Mouse (Mus musculus) urinary bladder, postnatal 0 days (tissue): Measurements from ENCODE around the gene Samm50. TPM values are rescaled to one million over a fixed set of nuclear protein-coding genes. Genes with fewer than 3 reads are reported as not detected.

Source experiments
- microRNA-seq: library from miRNA; unstranded; fragments of <30 nt; microRNA quantifications from one replicate; pipeline ENCODE4, GENCODE M21; 2016
- polyA plus RNA-seq: library from polyadenylated mRNA; unstranded; fragments of >200 nt; fragmentation: Nextera tagmentation; extraction: Ambion mirVana; gene quantifications from 2 replicates; pipeline ENCODE4 v1.2.1, GENCODE M21; 2015

Samm50 gene
- 86.4 and 103 TPM in 2 replicates for polyA plus RNA-seq

GRCm38 (mm10) chr15:84192058-84192791 is at the start of gene Samm50:
Gene Samm50 (plus strand): TSS chr15:84192241.

GRCm38 (mm10) chr15:84167600-84167999 is 24.4 kb upstream of the Samm50 start, which contains the start of gene Pnpla3:
Gene Pnpla3 (plus strand): TSS chr15:84167837.

GRCm38 (mm10) chr15:84231721-84232561 is 39.9 kb downstream of the Samm50 start, which contains the start of gene Parvb:
Gene Parvb (plus strand): TSS chr15:84232043.

Small RNA genes within 50 kb of the gene (microRNA-seq; reads per million reads assigned to microRNA genes)
- not detected for gene Mir6392

Other genes starting within 250 kb of the Samm50 start
- not detected in 2 replicates for gene Efcab6, start 126.9 kb upstream of the Samm50 start, polyA plus RNA-seq
- 1.5 and 1.8 TPM in 2 replicates for gene Sult4a1, start 86.5 kb upstream of the Samm50 start, polyA plus RNA-seq
- gene Pnpla5, start 69.1 kb upstream of the Samm50 start, polyA plus RNA-seq: not detected in 2 replicates
- gene Pnpla3, start 24.4 kb upstream of the Samm50 start, polyA plus RNA-seq: 0.16 and 0.22 TPM in 2 replicates
- gene Parvb, start 39.8 kb downstream of the Samm50 start, polyA plus RNA-seq: 1.9 and 3.5 TPM in 2 replicates
- 1.0 and 2.8 TPM in 2 replicates for gene Parvg, start 131.8 kb downstream of the Samm50 start, polyA plus RNA-seq